Mouse (Mus musculus): ENCODE results near the gene Tbc1d22a. TPM values are rescaled to one million over a fixed set of nuclear protein-coding genes. Genes with fewer than 3 reads are reported as not detected.

Gene Tbc1d22a
- polyA plus RNA-seq, 1 experiment from 2014 or later = 9.1 TPM

GRCm38 (mm10) chr15:86342637-86343375, 128.5 kb downstream of the Tbc1d22a start:
- no peak for ATAC-seq (ENCODE audit: insufficient number of reproducible peaks, insufficient read depth, low FRiP score, low read depth)
- H3K36me3 ChIP-seq (ENCODE audit: control insufficient read depth, insufficient read depth, low read length) = no peaks in the 10 kb centered on the region
- no peaks in the 10 kb centered on the region for H3K27me3 ChIP-seq (ENCODE audit: control insufficient read depth, insufficient read depth, low read length)
- no peak overlapping the region for H3K9ac ChIP-seq (ENCODE audit: low read length)
- H3K27ac ChIP-seq (replicated peaks in 1 of 2; ENCODE audit: control insufficient read depth in 1 of 2, insufficient read depth in 1 of 2, low read depth in 2 of 2, low read length in 2 of 2) = no peak overlapping the region
- H3K9me3 ChIP-seq (ENCODE audit: control insufficient read depth, low read length) = no peaks in the 10 kb centered on the region
- H3K4me2 ChIP-seq (ENCODE audit: low read length) = no peak overlapping the region
- no peaks in the 10 kb centered on the region; a peak in 1 of 4 replicates for H3K4me1 ChIP-seq (ENCODE audit: control insufficient read depth in 2 of 2, insufficient read depth in 2 of 2, low read length in 2 of 2)
- WGBS = 81% methylated on average over 8 of the region's 8 CpGs
- no peak overlapping the region for H3K4me3 ChIP-seq (ENCODE audit: control insufficient read depth in 1 of 2, insufficient read depth in 1 of 2, low read depth in 1 of 2, low read length in 2 of 2)

DNA sequence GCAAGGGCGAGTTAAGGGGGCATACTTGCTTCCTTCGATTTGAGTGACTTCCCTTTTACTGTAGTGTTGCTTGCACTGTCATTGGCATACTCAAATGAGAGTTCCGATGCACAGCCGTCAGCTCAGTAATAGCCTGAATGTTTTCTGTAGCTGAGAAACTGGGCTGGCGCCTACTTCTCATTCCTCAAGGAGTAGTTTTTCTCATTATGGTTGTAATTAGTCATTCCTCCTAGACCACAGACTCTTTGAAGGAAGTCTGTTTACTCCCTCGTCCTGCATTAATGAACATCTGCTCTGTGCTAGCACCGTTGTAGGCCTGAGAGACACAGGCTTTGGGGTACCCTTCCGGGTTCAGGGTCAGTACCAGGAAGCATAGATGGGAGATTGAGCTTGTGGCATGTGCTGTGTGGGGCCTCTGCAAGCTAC, 130.7 kb downstream of the Tbc1d22a start:
- no peak overlapping the region for H3K27ac ChIP-seq (replicated peaks in 1 of 2; ENCODE audit: control insufficient read depth in 1 of 2, insufficient read depth in 1 of 2, low read depth in 2 of 2, low read length in 2 of 2)
- no peaks in the 10 kb centered on the region for H3K36me3 ChIP-seq (ENCODE audit: control insufficient read depth, insufficient read depth, low read length)
- WGBS = 81% methylated on average over 8 of the region's 8 CpGs
- no peak for ATAC-seq (ENCODE audit: insufficient number of reproducible peaks, insufficient read depth, low FRiP score, low read depth)
- H3K4me3 ChIP-seq (ENCODE audit: control insufficient read depth in 1 of 2, insufficient read depth in 1 of 2, low read depth in 1 of 2, low read length in 2 of 2) = no peak overlapping the region
- no peak overlapping the region for H3K9ac ChIP-seq (ENCODE audit: low read length)
- H3K4me2 ChIP-seq (ENCODE audit: low read length) = no peak overlapping the region
- H3K9me3 ChIP-seq (ENCODE audit: control insufficient read depth, low read length) = no peaks in the 10 kb centered on the region
- H3K27me3 ChIP-seq (ENCODE audit: control insufficient read depth, insufficient read depth, low read length) = no peaks in the 10 kb centered on the region
- H3K4me1 ChIP-seq (ENCODE audit: control insufficient read depth in 2 of 2, insufficient read depth in 2 of 2, low read length in 2 of 2) = no peaks in the 10 kb centered on the region; a peak in 1 of 4 replicates

- WGBS = 64% methylated on average over 9 of the region's 9 CpGs
Observed at GRCm38 (mm10) chr15:86345907-86346306, 131.6 kb downstream of the Tbc1d22a start.

GRCm38 (mm10) chr15:86346606-86347005, 132.3 kb downstream of the Tbc1d22a start:
- no peak overlapping the region for H3K27ac ChIP-seq (replicated peaks in 1 of 2; ENCODE audit: control insufficient read depth in 1 of 2, insufficient read depth in 1 of 2, low read depth in 2 of 2, low read length in 2 of 2)
- H3K4me3 ChIP-seq (ENCODE audit: control insufficient read depth in 1 of 2, insufficient read depth in 1 of 2, low read depth in 1 of 2, low read length in 2 of 2) = no peak overlapping the region
- no peaks in the 10 kb centered on the region for H3K9me3 ChIP-seq (ENCODE audit: control insufficient read depth, low read length)
- H3K4me1 ChIP-seq (ENCODE audit: control insufficient read depth in 2 of 2, insufficient read depth in 2 of 2, low read length in 2 of 2) = 0 out of 4 replicates have a peak, but pooled peaks cover 0 to 2% of the 10 kb centered on the region in 2 experiments
- peaks cover 3% of the 10 kb centered on the region; the same call in 1 of the 2 replicates for H3K36me3 ChIP-seq (ENCODE audit: control insufficient read depth, insufficient read depth, low read length)
- no peak overlapping the region for H3K4me2 ChIP-seq (ENCODE audit: low read length)
- no peak overlapping the region for H3K9ac ChIP-seq (ENCODE audit: low read length)
- WGBS = 88% methylated on average over 3 of the region's 3 CpGs
- no peak for ATAC-seq (ENCODE audit: insufficient number of reproducible peaks, insufficient read depth, low FRiP score, low read depth)
- no peaks in the 10 kb centered on the region for H3K27me3 ChIP-seq (ENCODE audit: control insufficient read depth, insufficient read depth, low read length)

More at GRCm38 (mm10) chr15:86345907-86346306, 131.6 kb downstream of the Tbc1d22a start:
- H3K4me1 ChIP-seq (ENCODE audit: control insufficient read depth in 2 of 2, insufficient read depth in 2 of 2, low read length in 2 of 2) = 0 out of 4 replicates have a peak, but pooled peaks cover 0 to 2% of the 10 kb centered on the region in 2 experiments
- no peak overlapping the region for H3K9ac ChIP-seq (ENCODE audit: low read length)
- H3K9me3 ChIP-seq (ENCODE audit: control insufficient read depth, low read length) = no peaks in the 10 kb centered on the region
- no peak overlapping the region for H3K27ac ChIP-seq (replicated peaks in 1 of 2; ENCODE audit: control insufficient read depth in 1 of 2, insufficient read depth in 1 of 2, low read depth in 2 of 2, low read length in 2 of 2)
- no peaks in the 10 kb centered on the region for H3K27me3 ChIP-seq (ENCODE audit: control insufficient read depth, insufficient read depth, low read length)
- H3K4me2 ChIP-seq (ENCODE audit: low read length) = no peak overlapping the region
- ATAC-seq (ENCODE audit: insufficient number of reproducible peaks, insufficient read depth, low FRiP score, low read depth) = no peak
- H3K36me3 ChIP-seq (ENCODE audit: control insufficient read depth, insufficient read depth, low read length) = no peaks in the 10 kb centered on the region
- H3K4me3 ChIP-seq (ENCODE audit: control insufficient read depth in 1 of 2, insufficient read depth in 1 of 2, low read depth in 1 of 2, low read length in 2 of 2) = no peak overlapping the region

DNA sequence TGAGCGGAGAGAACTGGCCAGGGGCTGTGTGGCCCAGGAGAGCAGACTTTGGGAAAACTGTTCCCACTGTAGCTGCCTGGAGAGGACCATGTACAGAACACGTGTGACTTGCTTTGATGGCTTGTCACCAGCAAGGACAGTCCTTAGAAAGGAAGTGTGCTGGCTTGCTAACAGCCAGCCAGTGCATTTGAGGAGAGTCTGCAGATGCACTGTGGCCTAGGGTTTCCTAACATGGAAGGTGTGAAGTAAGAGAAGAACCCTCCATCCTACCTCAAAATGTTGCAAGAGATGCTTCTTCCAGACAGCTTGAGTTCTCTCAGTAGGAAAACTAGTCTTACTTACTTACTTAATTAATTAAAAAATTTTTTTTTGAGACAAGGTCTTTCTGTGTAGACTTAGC, 140.7 kb downstream of the Tbc1d22a start:
- H3K27ac ChIP-seq (replicated peaks in 1 of 2; ENCODE audit: control insufficient read depth in 1 of 2, insufficient read depth in 1 of 2, low read depth in 2 of 2, low read length in 2 of 2) = no peak overlapping the region
- H3K4me3 ChIP-seq (ENCODE audit: control insufficient read depth in 1 of 2, insufficient read depth in 1 of 2, low read depth in 1 of 2, low read length in 2 of 2) = no peak overlapping the region
- no peaks in the 10 kb centered on the region for H3K27me3 ChIP-seq (ENCODE audit: control insufficient read depth, insufficient read depth, low read length)
- no peak overlapping the region for H3K4me2 ChIP-seq (ENCODE audit: low read length)
- no peak for ATAC-seq (ENCODE audit: insufficient number of reproducible peaks, insufficient read depth, low FRiP score, low read depth)
- no peak overlapping the region for H3K9ac ChIP-seq (ENCODE audit: low read length)
- H3K9me3 ChIP-seq (ENCODE audit: control insufficient read depth, low read length) = no peaks in the 10 kb centered on the region
- H3K4me1 ChIP-seq (ENCODE audit: control insufficient read depth in 2 of 2, insufficient read depth in 2 of 2, low read length in 2 of 2) = 0 out of 4 replicates have a peak, but pooled peaks cover 0 to 2% of the 10 kb centered on the region in 2 experiments
- 64% methylated on average over 2 of the region's 2 CpGs for WGBS
- H3K36me3 ChIP-seq (ENCODE audit: control insufficient read depth, insufficient read depth, low read length) = peaks cover 7% of the 10 kb centered on the region; the same call in 1 of the 2 replicates

DNA sequence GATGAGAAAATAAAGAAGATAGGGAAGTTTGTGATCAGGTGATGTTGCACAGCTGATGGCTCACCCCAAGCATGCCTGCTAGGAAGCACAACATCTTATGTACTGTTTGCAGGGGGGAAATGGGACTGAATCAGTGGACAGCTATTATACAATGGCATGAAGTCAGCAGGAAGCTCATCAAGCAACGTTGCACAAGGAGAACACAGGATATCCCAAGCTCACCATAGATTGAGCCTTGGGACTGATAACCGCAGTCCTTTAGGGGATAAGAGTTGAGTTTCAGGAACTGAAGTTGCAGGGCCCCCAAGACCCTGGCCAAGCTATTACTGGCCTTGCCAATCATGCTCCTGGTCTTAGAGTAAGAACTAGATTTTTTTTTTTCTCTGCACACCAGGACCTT, 141.6 kb downstream of the Tbc1d22a start:
- no peaks in the 10 kb centered on the region for H3K27me3 ChIP-seq (ENCODE audit: control insufficient read depth, insufficient read depth, low read length)
- no peak overlapping the region for H3K27ac ChIP-seq (replicated peaks in 1 of 2; ENCODE audit: control insufficient read depth in 1 of 2, insufficient read depth in 1 of 2, low read depth in 2 of 2, low read length in 2 of 2)
- no peaks in the 10 kb centered on the region for H3K4me1 ChIP-seq (ENCODE audit: control insufficient read depth in 2 of 2, insufficient read depth in 2 of 2, low read length in 2 of 2)
- H3K4me2 ChIP-seq (ENCODE audit: low read length) = no peak overlapping the region
- no peak overlapping the region for H3K9ac ChIP-seq (ENCODE audit: low read length)
- WGBS = 63% methylated on average over 2 of the region's 2 CpGs
- H3K36me3 ChIP-seq (ENCODE audit: control insufficient read depth, insufficient read depth, low read length) = peaks cover 7% of the 10 kb centered on the region; the same call in 1 of the 2 replicates
- no peaks in the 10 kb centered on the region for H3K9me3 ChIP-seq (ENCODE audit: control insufficient read depth, low read length)
- no peak overlapping the region for H3K4me3 ChIP-seq (ENCODE audit: control insufficient read depth in 1 of 2, insufficient read depth in 1 of 2, low read depth in 1 of 2, low read length in 2 of 2)
- no peak for ATAC-seq (ENCODE audit: insufficient number of reproducible peaks, insufficient read depth, low FRiP score, low read depth)

DNA sequence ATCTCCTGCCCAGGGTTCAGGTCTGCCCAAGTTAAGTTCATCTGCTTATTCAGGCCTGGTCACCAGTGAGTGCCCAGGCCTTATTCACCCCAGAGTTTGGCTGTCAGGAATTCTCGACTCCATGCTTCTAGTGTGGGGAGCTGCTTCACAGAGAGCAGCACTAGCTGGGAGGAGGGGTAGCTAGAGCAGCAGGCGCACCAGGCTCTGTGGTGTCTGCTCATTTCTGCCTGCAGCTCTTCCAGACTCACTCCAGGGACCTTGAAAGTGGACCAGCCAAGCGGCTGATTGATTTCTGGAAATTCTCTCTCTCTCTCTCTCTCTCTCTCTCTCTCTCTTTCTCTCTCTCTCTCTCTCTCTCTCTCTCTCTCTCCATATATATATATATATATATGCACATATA, 146.1 kb downstream of the Tbc1d22a start:
- Histone ChIP-seq H3K27ac (replicated peaks in 1 of 2; ENCODE audit: control insufficient read depth in 1 of 2, insufficient read depth in 1 of 2, low read depth in 2 of 2, low read length in 2 of 2) (no peak overlapping the region), H3K27me3 (ENCODE audit: control insufficient read depth, insufficient read depth, low read length) (no peaks in the 10 kb centered on the region), H3K9me3 (ENCODE audit: control insufficient read depth, low read length) (no peaks in the 10 kb centered on the region), H3K4me2 (ENCODE audit: low read length) (no peak overlapping the region), H3K4me1 (ENCODE audit: control insufficient read depth in 2 of 2, insufficient read depth in 2 of 2, low read length in 2 of 2) (peaks cover 5 to 13% of the 10 kb centered on the region in 2 experiments; a peak in 3 of 4 replicates), H3K9ac (ENCODE audit: low read length) (no peak overlapping the region), H3K4me3 (ENCODE audit: control insufficient read depth in 1 of 2, insufficient read depth in 1 of 2, low read depth in 1 of 2, low read length in 2 of 2) (no peak overlapping the region), H3K36me3 (ENCODE audit: control insufficient read depth, insufficient read depth, low read length) (no peaks in the 10 kb centered on the region)
- WGBS = 66% methylated on average over 3 of the region's 3 CpGs
- ATAC-seq (ENCODE audit: insufficient number of reproducible peaks, insufficient read depth, low FRiP score, low read depth) = no peak
